Mouse (Mus musculus) cortical plate, adult 2 months (tissue): Measurements from ENCODE around the gene Rabac1.

Source experiments
- CTCF ChIP-seq: fragments of 200-500 bp; IDR thresholded peaks from 2 replicates; pipeline ENCODE4 v1.5.1; 2011; ENCODE audit warnings: mild to moderate bottlenecking, control low read depth, low read length; ENCODE audit not compliant: insufficient read depth; ENCODE audit errors: extremely low read depth
- POLR2A ChIP-seq: fragments of 200-500 bp; IDR thresholded peaks from 2 replicates; pipeline ENCODE4 v1.6.1; 2011; ENCODE audit warnings: mild to moderate bottlenecking, low read length, control low read depth; ENCODE audit not compliant: insufficient read depth; ENCODE audit errors: extremely low read depth

DNA sequence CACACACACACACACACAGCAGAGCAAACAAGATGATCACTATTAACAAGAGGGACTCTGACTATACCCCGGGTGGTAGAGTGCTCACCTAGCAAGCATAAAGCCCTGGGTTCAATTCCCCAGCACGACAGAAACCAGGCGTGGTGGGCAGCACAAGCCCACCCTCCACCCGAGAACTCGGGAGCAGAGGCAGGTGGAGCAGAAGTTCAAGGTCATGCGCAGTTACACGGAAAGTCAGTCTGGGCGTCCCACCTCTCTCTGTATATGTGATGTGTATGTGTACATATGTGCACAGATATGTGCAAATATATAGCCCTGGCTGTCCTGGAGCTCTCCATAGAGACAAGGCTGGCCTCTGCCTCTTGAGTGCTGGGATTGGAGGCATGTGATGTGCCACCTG, 4.6 kb downstream of the Rabac1 start:
- no peak for TF ChIP-seq CTCF
- no peak for TF ChIP-seq POLR2A
